Mouse (Mus musculus): Measurements from ENCODE around the gene Fgd5. TPM values are rescaled to one million over a fixed set of nuclear protein-coding genes. Genes with fewer than 3 reads are reported as not detected.

The Fgd5 gene
- polyA plus RNA-seq, 1 experiment = not detected

- no peak overlapping the region for H3K4me3 ChIP-seq
- no peaks in the 10 kb centered on the region for H3K79me2 ChIP-seq (ENCODE audit: control insufficient read depth, insufficient read depth)
- peaks cover 94% of the 10 kb centered on the region for H3K27me3 ChIP-seq (ENCODE audit: control insufficient read depth, insufficient read depth, insufficient read length)
- H3K4me2 ChIP-seq (ENCODE audit: low read depth) = no peak overlapping the region
- TF ChIP-seq POLR2A (IDR thresholded peaks at IDR 0.05; ENCODE audit: insufficient read length, low read depth) (no peak), MYOG (IDR thresholded peaks at IDR 0.05; ENCODE audit: control insufficient read depth in 1 of 3, insufficient read depth in 1 of 3, insufficient read length in 2 of 3, low read depth in 2 of 3) (no peak), POLR2AphosphoS2 (IDR thresholded peaks at IDR 0.05; ENCODE audit: insufficient read length, low read depth) (no peak), MAX (IDR thresholded peaks at IDR 0.05; ENCODE audit: low read depth) (no peak), CEBPB (IDR thresholded peaks at IDR 0.05; ENCODE audit: insufficient read depth, poor library complexity, severe bottlenecking) (no peak)
- no peaks in the 10 kb centered on the region for H3K36me3 ChIP-seq (ENCODE audit: control insufficient read depth, insufficient read depth)
- no peak overlapping the region for H3ac ChIP-seq (ENCODE audit: control insufficient read depth, insufficient read length)
These were observed 14.1 kb downstream of the Fgd5 start for GRCm38 (mm10) chr6:91992823-91993222.

GRCm38 (mm10) chr6:91993795-91994505, 15.3 kb downstream of the Fgd5 start:
- Histone ChIP-seq H3K4me3 (no peak overlapping the region), H3ac (ENCODE audit: control insufficient read depth, insufficient read length) (no peak overlapping the region), H3K79me2 (ENCODE audit: control insufficient read depth, insufficient read depth) (no peaks in the 10 kb centered on the region), H3K27me3 (ENCODE audit: control insufficient read depth, insufficient read depth, insufficient read length) (peaks cover 93% of the 10 kb centered on the region), H3K36me3 (ENCODE audit: control insufficient read depth, insufficient read depth) (no peaks in the 10 kb centered on the region), H3K4me2 (ENCODE audit: low read depth) (no peak overlapping the region)
- TF ChIP-seq MYOG (IDR thresholded peaks at IDR 0.05; ENCODE audit: control insufficient read depth in 1 of 3, insufficient read depth in 1 of 3, insufficient read length in 2 of 3, low read depth in 2 of 3) (no peak), TCF3 (IDR thresholded peaks at IDR 0.05; ENCODE audit: insufficient read length, low read depth) (no peak), TCF12 (IDR thresholded peaks at IDR 0.05; ENCODE audit: insufficient read depth, poor library complexity, severe bottlenecking) (no peak), REST (IDR thresholded peaks at IDR 0.05; ENCODE audit: insufficient read depth, insufficient read length) (no peak), MAX (IDR thresholded peaks at IDR 0.05; ENCODE audit: low read depth) (no peak), POLR2A (IDR thresholded peaks at IDR 0.05; ENCODE audit: insufficient read length, low read depth) (no peak)

GRCm38 (mm10) chr6:91996072-91996471, 17.4 kb downstream of the Fgd5 start:
- Histone ChIP-seq H3ac (ENCODE audit: control insufficient read depth, insufficient read length) (no peak overlapping the region), H3K36me3 (ENCODE audit: control insufficient read depth, insufficient read depth) (no peaks in the 10 kb centered on the region), H3K79me2 (ENCODE audit: control insufficient read depth, insufficient read depth) (no peaks in the 10 kb centered on the region), H3K4me3 (no peak overlapping the region), H3K27me3 (ENCODE audit: control insufficient read depth, insufficient read depth, insufficient read length) (peaks cover 93% of the 10 kb centered on the region), H3K4me2 (ENCODE audit: low read depth) (no peak overlapping the region)
- no peak for TF ChIP-seq POLR2AphosphoS2 (IDR thresholded peaks at IDR 0.05; ENCODE audit: insufficient read length, low read depth)
- TF ChIP-seq CEBPB (IDR thresholded peaks at IDR 0.05; ENCODE audit: insufficient read depth, poor library complexity, severe bottlenecking) = no peak
- no peak for TF ChIP-seq MYOD1 (IDR thresholded peaks at IDR 0.05; ENCODE audit: control insufficient read depth in 1 of 3, insufficient read length in 2 of 3, low read depth in 2 of 3)
- TF ChIP-seq TCF12 (IDR thresholded peaks at IDR 0.05; ENCODE audit: insufficient read depth, poor library complexity, severe bottlenecking) = no peak
- TF ChIP-seq REST (IDR thresholded peaks at IDR 0.05; ENCODE audit: insufficient read depth, insufficient read length) = no peak
- no peak for TF ChIP-seq MAX (IDR thresholded peaks at IDR 0.05; ENCODE audit: low read depth)
- no peak for TF ChIP-seq E2F4 (IDR thresholded peaks at IDR 0.05; ENCODE audit: insufficient read depth)
- TF ChIP-seq MYOG (IDR thresholded peaks at IDR 0.05; ENCODE audit: control insufficient read depth in 1 of 3, insufficient read depth in 1 of 3, insufficient read length in 2 of 3, low read depth in 2 of 3) = no peak
- TF ChIP-seq USF1 (IDR thresholded peaks at IDR 0.05; ENCODE audit: low read depth) = no peak
- no peak for TF ChIP-seq TCF3 (IDR thresholded peaks at IDR 0.05; ENCODE audit: insufficient read length, low read depth)
- TF ChIP-seq POLR2A (IDR thresholded peaks at IDR 0.05; ENCODE audit: insufficient read length, low read depth) = no peak
- no peak for TF ChIP-seq SRF (IDR thresholded peaks at IDR 0.05; ENCODE audit: control insufficient read depth, insufficient read length, low read depth)

GRCm38 (mm10) chr6:92002558-92003285, 24.0 kb downstream of the Fgd5 start:
- H3K4me2 ChIP-seq (ENCODE audit: low read depth) = no peak overlapping the region
- no peaks in the 10 kb centered on the region for H3K36me3 ChIP-seq (ENCODE audit: control insufficient read depth, insufficient read depth)
- no peak for TF ChIP-seq MYOD1 (IDR thresholded peaks at IDR 0.05; ENCODE audit: control insufficient read depth in 1 of 3, insufficient read length in 2 of 3, low read depth in 2 of 3)
- TF ChIP-seq CEBPB (IDR thresholded peaks at IDR 0.05; ENCODE audit: insufficient read depth, poor library complexity, severe bottlenecking) = no peak
- TF ChIP-seq POLR2A (IDR thresholded peaks at IDR 0.05; ENCODE audit: insufficient read length, low read depth) = no peak
- no peak for TF ChIP-seq MAX (IDR thresholded peaks at IDR 0.05; ENCODE audit: low read depth)
- no peak for TF ChIP-seq SRF (IDR thresholded peaks at IDR 0.05; ENCODE audit: control insufficient read depth, insufficient read length, low read depth)
- no peaks in the 10 kb centered on the region for H3K79me2 ChIP-seq (ENCODE audit: control insufficient read depth, insufficient read depth)
- no peak overlapping the region for H3ac ChIP-seq (ENCODE audit: control insufficient read depth, insufficient read length)
- H3K27me3 ChIP-seq (ENCODE audit: control insufficient read depth, insufficient read depth, insufficient read length) = peaks cover 45% of the 10 kb centered on the region
- no peak overlapping the region for H3K4me3 ChIP-seq

GRCm38 (mm10) chr6:92003646-92004045, 25.0 kb downstream of the Fgd5 start:
- H3K36me3 ChIP-seq (ENCODE audit: control insufficient read depth, insufficient read depth) = no peaks in the 10 kb centered on the region
- no peaks in the 10 kb centered on the region for H3K79me2 ChIP-seq (ENCODE audit: control insufficient read depth, insufficient read depth)
- peaks cover 38% of the 10 kb centered on the region for H3K27me3 ChIP-seq (ENCODE audit: control insufficient read depth, insufficient read depth, insufficient read length)
- TF ChIP-seq POLR2A (IDR thresholded peaks at IDR 0.05; ENCODE audit: insufficient read length, low read depth) (no peak), E2F4 (IDR thresholded peaks at IDR 0.05; ENCODE audit: insufficient read depth) (no peak), CEBPB (IDR thresholded peaks at IDR 0.05; ENCODE audit: insufficient read depth, poor library complexity, severe bottlenecking) (no peak), MAX (IDR thresholded peaks at IDR 0.05; ENCODE audit: low read depth) (no peak), SRF (IDR thresholded peaks at IDR 0.05; ENCODE audit: control insufficient read depth, insufficient read length, low read depth) (no peak), MYOG (IDR thresholded peaks at IDR 0.05; ENCODE audit: control insufficient read depth in 1 of 3, insufficient read depth in 1 of 3, insufficient read length in 2 of 3, low read depth in 2 of 3) (no peak), MYOD1 (IDR thresholded peaks at IDR 0.05; ENCODE audit: control insufficient read depth in 1 of 3, insufficient read length in 2 of 3, low read depth in 2 of 3) (no peak), TCF3 (IDR thresholded peaks at IDR 0.05; ENCODE audit: insufficient read length, low read depth) (no peak), USF1 (IDR thresholded peaks at IDR 0.05; ENCODE audit: low read depth) (no peak), TCF12 (IDR thresholded peaks at IDR 0.05; ENCODE audit: insufficient read depth, poor library complexity, severe bottlenecking) (no peak), POLR2AphosphoS2 (IDR thresholded peaks at IDR 0.05; ENCODE audit: insufficient read length, low read depth) (no peak), REST (IDR thresholded peaks at IDR 0.05; ENCODE audit: insufficient read depth, insufficient read length) (no peak)
- H3K4me2 ChIP-seq (ENCODE audit: low read depth) = no peak overlapping the region
- no peak overlapping the region for H3ac ChIP-seq (ENCODE audit: control insufficient read depth, insufficient read length)
- no peak overlapping the region for H3K4me3 ChIP-seq
